Mouse (Mus musculus) testis, adult 2 months (tissue): ENCODE measurements around the gene Rps27l.

ENCODE experiments used
- CTCF ChIP-seq: fragments of 200-500 bp; IDR thresholded peaks from 2 replicates; pipeline ENCODE4 v1.5.1; 2012; ENCODE audit warnings: low read depth, mild to moderate bottlenecking, inconsistent platforms, low read length, moderate library complexity; ENCODE audit not compliant: control insufficient read depth, insufficient read depth, insufficient replicate concordance
- POLR2A ChIP-seq: fragments of 200-500 bp; IDR thresholded peaks from 2 replicates; pipeline ENCODE4 v1.6.1; 2012; ENCODE audit warnings: low read depth, mild to moderate bottlenecking, inconsistent platforms, low read length, moderate library complexity; ENCODE audit not compliant: control insufficient read depth

DNA sequence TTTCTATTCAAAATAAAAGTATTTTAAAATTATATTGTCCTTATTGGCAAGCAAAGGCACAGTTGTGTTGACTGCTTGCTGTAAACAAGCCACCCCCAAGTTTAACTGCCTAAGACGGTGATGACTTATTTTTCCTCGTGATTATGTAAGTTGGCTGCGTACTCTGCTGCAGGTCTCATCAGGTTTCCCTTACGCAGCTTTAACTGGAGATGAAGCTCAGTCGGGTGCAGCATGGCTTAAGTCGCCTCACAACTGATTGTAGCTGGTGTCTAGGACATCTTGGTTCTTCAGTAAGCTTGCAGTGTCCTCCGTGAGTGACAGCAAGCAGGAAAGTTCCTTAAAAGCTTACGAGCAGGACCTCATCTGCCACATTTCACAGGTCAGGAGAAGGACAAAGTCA is 6.4 kb downstream of the Rps27l start:
- TF ChIP-seq POLR2A (no peak), CTCF (no peak)
